Mouse (Mus musculus) G1E (cell line): ENCODE measurements around the gene Olfr568.

Source experiments
- CTCF ChIP-seq: IDR thresholded peaks from 2 replicates; pipeline ENCODE4 v1.5.1; 2012; ENCODE audit warnings: low read depth, low read length, inconsistent platforms, mixed read lengths
- GATA1 ChIP-seq: IDR thresholded peaks from 2 replicates; pipeline ENCODE4 v1.6.1; 2012; ENCODE audit warnings: borderline replicate concordance, low read length, inconsistent platforms, mixed read lengths
- POLR2AphosphoS5 ChIP-seq: IDR thresholded peaks from 2 replicates; pipeline ENCODE4 v1.6.1; 2012; ENCODE audit warnings: low read depth, low read length, inconsistent platforms; ENCODE audit not compliant: insufficient replicate concordance
- TAL1 ChIP-seq: conservative IDR thresholded peaks from 2 replicates; pipeline ENCODE4 v1.6.1; 2012; ENCODE audit warnings: low read depth, low read length, inconsistent platforms, mixed read lengths

- TF ChIP-seq CTCF = no peak
- no peak for TF ChIP-seq TAL1
- no peak for TF ChIP-seq POLR2AphosphoS5
- TF ChIP-seq GATA1 = no peak
These were observed at the start of gene Olfr568 for GRCm38 (mm10) chr7:102876822-102877221.
